Mouse (Mus musculus) limb, embryonic 12.5 days (tissue): ENCODE results near the gene Olfr1145. TPM values are rescaled to one million over a fixed set of nuclear protein-coding genes. Genes with fewer than 3 reads are reported as not detected.

Experiments
- ATAC-seq: fragments of 200-750 bp; cut with Nextera tagmentation; 2 replicates; pipeline ENCODE4 v1.8.0; 2017; ENCODE audit warnings: low read depth, moderate TSS enrichment; ENCODE audit not compliant: insufficient number of reproducible peaks, insufficient read depth, low FRiP score, low TSS enrichment
- H3K27ac ChIP-seq: fragments of 300-500 bp; sonication (generic); 2 replicates; pipeline ENCODE4 v1.5.1; 2016; ENCODE audit warnings: mild to moderate bottlenecking, moderate library complexity
- H3K27me3 ChIP-seq: fragments of 300-500 bp; sonication (generic); 2 replicates; pipeline ENCODE4 v1.6.1; 2016; ENCODE audit warnings: mild to moderate bottlenecking, moderate library complexity
- H3K36me3 ChIP-seq: fragments of 300-500 bp; sonication (generic); 2 replicates; pipeline ENCODE4 v1.6.1; 2016; ENCODE audit warnings: mild to moderate bottlenecking, moderate library complexity
- H3K4me1 ChIP-seq: fragments of 300-500 bp; sonication (generic); replicated peaks from 2 replicates; pipeline ENCODE4 v1.6.1; 2016
- H3K4me2 ChIP-seq: fragments of 300-500 bp; sonication (generic); 2 replicates; pipeline ENCODE4 v1.6.1; 2016; ENCODE audit warnings: mild to moderate bottlenecking, moderate library complexity
- H3K4me3 ChIP-seq: fragments of 300-500 bp; sonication (generic); replicated peaks from 2 replicates; pipeline ENCODE4 v1.5.1; 2016; ENCODE audit warnings: mild to moderate bottlenecking
- H3K9ac ChIP-seq: fragments of 300-500 bp; sonication (generic); replicated peaks from 2 replicates; pipeline ENCODE4 v1.6.1; 2016; ENCODE audit warnings: mild to moderate bottlenecking, moderate library complexity
- H3K9me3 ChIP-seq: fragments of 300-500 bp; sonication (generic); 2 replicates; pipeline ENCODE4 v1.6.1; 2016; ENCODE audit warnings: mild to moderate bottlenecking, moderate library complexity
- WGBS: fragments of 180-500 bp; shearing (Covaris S2); methylation state at CpG from one replicate; pipeline ENCODE4 v1.1.7; 2016; 5-methylcytosine and 5-hydroxymethylcytosine counted together
- polyA plus RNA-seq: library from polyadenylated mRNA; unstranded; fragments of >200 nt; fragmentation: Nextera tagmentation; extraction: Ambion mirVana; gene quantifications from 2 replicates; pipeline ENCODE4 v1.2.1, GENCODE M21; 2016

Olfr1145 gene
- not detected in 2 replicates for polyA plus RNA-seq

DNA sequence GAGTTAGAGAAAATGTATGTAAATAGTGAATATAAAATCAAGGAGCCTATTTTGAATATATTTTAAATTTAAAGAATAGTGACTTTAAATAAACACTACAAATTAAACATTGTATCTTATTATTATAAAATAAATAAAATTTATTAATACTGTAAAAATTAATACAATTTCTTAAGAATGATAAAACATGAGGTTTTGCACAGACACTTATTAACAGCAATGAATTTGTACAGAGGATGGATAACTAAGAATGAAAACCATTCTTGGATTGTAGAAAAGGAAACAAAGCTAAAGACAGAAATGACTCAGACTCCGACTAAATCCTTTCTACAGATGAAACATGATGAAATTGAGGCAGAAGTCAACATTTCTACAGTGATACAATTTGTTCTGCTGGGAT lies at the start of gene Olfr1145:
Gene Olfr1145 (plus strand): TSS at position 301 of the 400 bp plus-strand sequence.
- H3K9ac ChIP-seq: no peak within 1 kb of the TSS
- 79% methylated on average over 1 of the region's 1 CpGs for whole genome bisulfite sequencing
- H3K4me3 ChIP-seq: no peak within 1 kb of the TSS
- H3K27me3 ChIP-seq: no peaks in the 10 kb centered on the region
- H3K27ac ChIP-seq: no peak within 1 kb of the TSS
- no peak within 1 kb of the TSS for H3K4me2 ChIP-seq
- H3K9me3 ChIP-seq: no peaks in the 10 kb centered on the region
- no peak for ATAC-seq
- no peaks in the 10 kb centered on the region for H3K4me1 ChIP-seq
- H3K36me3 ChIP-seq: no peaks in the 10 kb centered on the region

GRCm38 (mm10) chr2:87776143-87776542 lies 33.5 kb upstream of the Olfr1145 start:
- no peaks in the 10 kb centered on the region for H3K4me1 ChIP-seq
- no peaks in the 10 kb centered on the region for H3K27me3 ChIP-seq
- H3K4me3 ChIP-seq: no peak overlapping the region
- no peak for ATAC-seq
- no peaks in the 10 kb centered on the region for H3K36me3 ChIP-seq
- no peak overlapping the region for H3K9ac ChIP-seq
- 54% methylated on average over 1 of the region's 1 CpGs for WGBS
- H3K4me2 ChIP-seq: no peak overlapping the region
- no peak overlapping the region for H3K27ac ChIP-seq
- H3K9me3 ChIP-seq: no peaks in the 10 kb centered on the region

DNA sequence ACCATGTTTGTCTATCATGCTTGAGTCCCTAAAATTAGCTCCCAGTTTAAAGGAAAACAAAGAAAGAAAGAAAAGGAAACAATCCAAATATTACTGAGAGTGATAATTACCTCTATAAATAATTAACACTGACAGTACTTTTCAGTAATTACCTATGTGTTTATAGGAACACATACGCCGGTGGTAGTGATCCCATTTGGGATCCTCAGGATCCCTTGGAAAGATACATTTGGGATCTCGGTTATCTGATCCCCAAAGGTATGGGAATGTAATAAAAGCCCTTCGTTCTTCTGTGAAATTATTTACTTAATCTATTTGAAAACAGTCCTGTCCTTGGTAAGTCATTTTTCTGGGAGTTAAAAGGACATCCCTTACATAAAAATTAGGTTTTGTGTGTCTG lies 30.4 kb upstream of the Olfr1145 start, which contains the start of gene Olfr152:
Gene Olfr152 (plus strand): TSS at position 301 of the 400 bp plus-strand sequence.
- Histone ChIP-seq H3K4me1 (no peaks in the 10 kb centered on the region), H3K27ac (no peak within 1 kb of the TSS), H3K4me3 (no peak within 1 kb of the TSS), H3K27me3 (no peaks in the 10 kb centered on the region), H3K9me3 (no peaks in the 10 kb centered on the region), H3K9ac (no peak within 1 kb of the TSS), H3K36me3 (no peaks in the 10 kb centered on the region), H3K4me2 (no peak within 1 kb of the TSS)
- ATAC-seq: no peak
- WGBS: 81% methylated on average over 4 of the region's 4 CpGs

DNA sequence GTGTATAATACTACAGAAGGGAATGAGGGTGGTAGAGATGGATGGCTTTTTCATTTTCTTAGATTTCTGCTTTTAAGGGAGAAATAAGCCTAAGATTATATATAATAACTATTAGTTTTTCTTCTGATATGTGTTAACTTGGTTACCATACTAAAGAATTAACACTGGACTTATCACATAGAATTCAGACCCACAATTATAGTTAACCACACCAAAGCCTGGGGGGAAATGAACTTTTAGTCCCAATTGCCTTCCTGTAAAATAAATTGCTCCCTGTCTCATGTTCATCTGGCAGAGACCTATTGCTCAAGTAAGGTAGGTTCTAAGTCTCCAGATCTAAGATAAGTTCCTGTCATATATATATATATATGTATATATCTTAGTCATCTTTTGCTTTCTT lies 9.3 kb upstream of the Olfr1145 start, which contains the start of gene Olfr1143:
Gene Olfr1143 (plus strand): TSS at position 301 of the 400 bp plus-strand sequence.
- H3K4me1 ChIP-seq: no peaks in the 10 kb centered on the region
- no peak within 1 kb of the TSS for H3K9ac ChIP-seq
- H3K27ac ChIP-seq: no peak within 1 kb of the TSS
- ATAC-seq: no peak
- H3K36me3 ChIP-seq: no peaks in the 10 kb centered on the region
- H3K4me2 ChIP-seq: no peak within 1 kb of the TSS
- H3K27me3 ChIP-seq: no peaks in the 10 kb centered on the region
- no peak within 1 kb of the TSS for H3K4me3 ChIP-seq
- no peaks in the 10 kb centered on the region for H3K9me3 ChIP-seq

DNA sequence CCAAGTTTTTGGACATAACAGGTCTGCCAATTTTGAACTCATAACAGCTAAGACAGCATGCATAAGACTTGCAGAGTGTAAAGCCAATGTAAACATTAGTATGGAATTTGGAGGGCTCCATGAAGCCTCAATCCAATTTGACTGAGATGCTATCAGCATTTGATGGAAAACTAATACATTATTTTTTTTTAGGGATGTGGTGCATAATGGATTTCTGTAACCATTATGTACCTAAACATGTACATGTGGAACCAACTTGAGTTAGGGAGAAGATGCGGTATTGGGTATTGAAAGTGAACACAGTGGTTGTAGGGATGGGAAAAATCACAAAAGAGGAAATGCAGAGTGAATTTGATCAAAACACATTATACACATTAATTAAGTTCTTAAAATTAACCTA lies 20.6 kb downstream of the Olfr1145 start, which contains the start of gene Olfr1148:
Gene Olfr1148 (plus strand): TSS at position 301 of the 400 bp plus-strand sequence.
- Histone ChIP-seq H3K4me3 (no peak within 1 kb of the TSS), H3K4me1 (no peaks in the 10 kb centered on the region), H3K27ac (no peak within 1 kb of the TSS), H3K4me2 (no peak within 1 kb of the TSS), H3K9me3 (no peaks in the 10 kb centered on the region), H3K9ac (no peak within 1 kb of the TSS), H3K27me3 (no peaks in the 10 kb centered on the region), H3K36me3 (no peaks in the 10 kb centered on the region)
- no peak for ATAC-seq
- WGBS: 97% methylated on average over 1 of the region's 1 CpGs

GRCm38 (mm10) chr2:87843693-87844092 lies 34.1 kb downstream of the Olfr1145 start, which contains the start of gene Olfr1150-ps1:
Gene Olfr1150-ps1, plus strand, starts transcription at chr2:87843993.
- no peaks in the 10 kb centered on the region for H3K36me3 ChIP-seq
- ATAC-seq: no peak
- H3K27me3 ChIP-seq: no peaks in the 10 kb centered on the region
- no peak within 1 kb of the TSS for H3K4me2 ChIP-seq
- H3K4me1 ChIP-seq: no peaks in the 10 kb centered on the region
- WGBS: 86% methylated on average over 1 of the region's 1 CpGs
- no peak within 1 kb of the TSS for H3K4me3 ChIP-seq
- no peak within 1 kb of the TSS for H3K27ac ChIP-seq
- no peaks in the 10 kb centered on the region for H3K9me3 ChIP-seq
- H3K9ac ChIP-seq: no peak within 1 kb of the TSS

DNA sequence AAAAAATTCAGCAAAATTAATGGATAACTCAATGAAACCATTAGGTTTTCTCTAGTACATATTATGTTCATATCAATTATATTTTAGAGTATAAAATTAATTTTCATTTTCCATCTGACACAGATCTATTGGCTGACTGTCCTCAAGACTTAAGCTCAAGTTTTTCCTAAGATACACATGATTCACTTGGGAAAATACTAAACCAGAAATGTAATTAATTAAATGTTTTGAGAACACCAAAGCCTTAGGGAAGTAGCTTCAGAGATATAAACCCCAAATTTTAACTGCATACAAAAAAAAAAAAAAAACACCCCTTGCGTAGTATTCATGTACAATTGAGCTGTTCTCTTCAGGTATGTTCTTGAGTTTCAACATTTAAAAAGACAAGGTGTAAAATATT lies 45.9 kb downstream of the Olfr1145 start, which contains the start of gene Olfr1151:
Gene Olfr1151 (plus strand): TSS at position 301 of the 400 bp plus-strand sequence.
- no peak for ATAC-seq
- Histone ChIP-seq H3K27ac (no peak within 1 kb of the TSS), H3K4me1 (no peaks in the 10 kb centered on the region), H3K4me2 (no peak within 1 kb of the TSS), H3K27me3 (no peaks in the 10 kb centered on the region), H3K36me3 (no peaks in the 10 kb centered on the region), H3K9me3 (no peaks in the 10 kb centered on the region), H3K9ac (no peak within 1 kb of the TSS), H3K4me3 (no peak within 1 kb of the TSS)
- 100% methylated on average over 1 of the region's 1 CpGs for WGBS

Other genes starting within 250 kb of the Olfr1145 start
- gene Olfr1129, start 235.9 kb upstream of the Olfr1145 start, polyA plus RNA-seq: not detected in 2 replicates
- not detected in 2 replicates for gene Olfr1130, start 203.6 kb upstream of the Olfr1145 start, polyA plus RNA-seq
- gene Olfr1131, start 182.7 kb upstream of the Olfr1145 start, polyA plus RNA-seq: not detected in 2 replicates
- not detected in 2 replicates for gene Olfr1132, start 172.3 kb upstream of the Olfr1145 start, polyA plus RNA-seq
- not detected in 2 replicates for gene Olfr1133, start 162.4 kb upstream of the Olfr1145 start, polyA plus RNA-seq
- not detected in 2 replicates for gene Olfr1134, start 151.4 kb upstream of the Olfr1145 start, polyA plus RNA-seq
- gene Olfr1135, start 136.2 kb upstream of the Olfr1145 start, polyA plus RNA-seq: not detected in 2 replicates
- gene Olfr1136, start 115.9 kb upstream of the Olfr1145 start, polyA plus RNA-seq: not detected in 2 replicates
- not detected in 2 replicates for gene Olfr1137, start 96.6 kb upstream of the Olfr1145 start, polyA plus RNA-seq
- gene Olfr1138, start 69.8 kb upstream of the Olfr1145 start, polyA plus RNA-seq: not detected in 2 replicates
- gene Olfr1140, start 66.1 kb upstream of the Olfr1145 start, polyA plus RNA-seq: not detected in 2 replicates
- not detected in 2 replicates for gene Olfr1141, start 55.8 kb upstream of the Olfr1145 start, polyA plus RNA-seq
- gene Olfr152, start 30.3 kb upstream of the Olfr1145 start, polyA plus RNA-seq: not detected in 2 replicates
- not detected in 2 replicates for gene Olfr1143, start 9.2 kb upstream of the Olfr1145 start, polyA plus RNA-seq
- not detected in 2 replicates for gene Olfr1148, start 20.7 kb downstream of the Olfr1145 start, polyA plus RNA-seq
- not detected in 2 replicates for gene Olfr1150-ps1, start 34.2 kb downstream of the Olfr1145 start, polyA plus RNA-seq
- gene Olfr1151, start 46.0 kb downstream of the Olfr1145 start, polyA plus RNA-seq: not detected in 2 replicates
- gene Olfr1152, start 56.7 kb downstream of the Olfr1145 start, polyA plus RNA-seq: not detected in 2 replicates
- not detected in 2 replicates for gene Olfr1153, start 85.1 kb downstream of the Olfr1145 start, polyA plus RNA-seq
- not detected in 2 replicates for gene Olfr1154, start 95.3 kb downstream of the Olfr1145 start, polyA plus RNA-seq
- not detected in 2 replicates for gene Olfr1155, start 135.3 kb downstream of the Olfr1145 start, polyA plus RNA-seq
- gene Olfr1156, start 143.3 kb downstream of the Olfr1145 start, polyA plus RNA-seq: not detected in 2 replicates
- gene Olfr1157, start 158.5 kb downstream of the Olfr1145 start, polyA plus RNA-seq: not detected in 2 replicates
- gene Olfr74, start 164.8 kb downstream of the Olfr1145 start, polyA plus RNA-seq: not detected in 2 replicates
- gene Olfr1158, start 180.3 kb downstream of the Olfr1145 start, polyA plus RNA-seq: not detected in 2 replicates
- gene Olfr1160, start 198.4 kb downstream of the Olfr1145 start, polyA plus RNA-seq: not detected in 2 replicates
- gene Olfr1161, start 213.0 kb downstream of the Olfr1145 start, polyA plus RNA-seq: not detected in 2 replicates
- not detected in 2 replicates for gene Olfr73, start 227.9 kb downstream of the Olfr1145 start, polyA plus RNA-seq
- not detected in 2 replicates for gene Olfr1162, start 241.3 kb downstream of the Olfr1145 start, polyA plus RNA-seq